Mouse (Mus musculus) spleen, adult 18-20 months (tissue): ENCODE measurements around the gene Rtf1.
"Not testable (repeated sequence)": the region's sequence is repeated elsewhere in the genome, so short reads cannot be mapped to it uniquely, and the experiment has no call there.

Experiments used
- DNase-seq, 2 experiments: peaks; one replicate each; pipeline ENCODE4 v3.0.0; 2022; ENCODE audit warnings: mixed read lengths in 2 of 2

Gene Rtf1

DNA sequence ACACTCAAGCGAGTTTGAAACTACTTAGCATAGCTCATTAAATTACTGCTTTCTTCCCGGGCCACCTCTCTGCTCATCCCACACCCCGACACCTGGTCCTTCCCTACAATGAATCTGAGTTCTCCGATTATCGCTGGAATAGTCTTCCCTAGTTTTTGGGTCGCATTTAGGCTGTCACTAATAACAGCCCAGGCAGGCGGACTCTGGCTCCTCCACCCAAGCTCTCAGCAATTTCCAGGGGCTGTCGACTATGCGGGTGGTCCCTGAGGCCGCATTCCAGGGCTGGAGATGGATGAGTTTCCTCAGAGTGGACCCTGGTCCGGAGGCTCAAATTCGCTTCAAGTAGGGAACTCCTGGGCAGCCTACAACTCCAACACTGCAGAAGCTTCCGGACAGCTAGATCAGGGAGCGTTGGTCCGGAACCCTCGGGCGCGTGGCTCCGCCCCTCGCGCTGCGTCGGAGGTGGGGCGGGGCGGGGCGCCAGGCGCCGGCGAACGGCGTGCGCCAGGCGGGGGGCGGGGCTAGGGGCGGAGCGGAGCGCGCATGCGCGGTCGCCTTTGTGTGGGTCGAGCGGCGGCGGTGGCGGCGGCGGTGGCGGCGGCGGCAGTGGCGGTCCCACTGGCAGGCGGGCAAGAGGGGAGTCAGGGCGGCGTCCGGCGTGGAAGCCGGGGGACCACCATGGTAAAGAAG is at the start of gene Rtf1:
Gene Rtf1 (plus strand): TSS at position 544 of the 690 bp plus-strand sequence.
- peak; percentile 93 to 97 for DNase-seq

- no peak for DNase-seq
Measured at GRCm38 (mm10) chr2:119636781-119637180, 38.1 kb upstream of the Rtf1 start.

- no peak for DNase-seq
Measured at GRCm38 (mm10) chr2:119641214-119641912, 33.5 kb upstream of the Rtf1 start.

- no peak for DNase-seq
Measured at GRCm38 (mm10) chr2:119644254-119644653, 30.6 kb upstream of the Rtf1 start.

DNA sequence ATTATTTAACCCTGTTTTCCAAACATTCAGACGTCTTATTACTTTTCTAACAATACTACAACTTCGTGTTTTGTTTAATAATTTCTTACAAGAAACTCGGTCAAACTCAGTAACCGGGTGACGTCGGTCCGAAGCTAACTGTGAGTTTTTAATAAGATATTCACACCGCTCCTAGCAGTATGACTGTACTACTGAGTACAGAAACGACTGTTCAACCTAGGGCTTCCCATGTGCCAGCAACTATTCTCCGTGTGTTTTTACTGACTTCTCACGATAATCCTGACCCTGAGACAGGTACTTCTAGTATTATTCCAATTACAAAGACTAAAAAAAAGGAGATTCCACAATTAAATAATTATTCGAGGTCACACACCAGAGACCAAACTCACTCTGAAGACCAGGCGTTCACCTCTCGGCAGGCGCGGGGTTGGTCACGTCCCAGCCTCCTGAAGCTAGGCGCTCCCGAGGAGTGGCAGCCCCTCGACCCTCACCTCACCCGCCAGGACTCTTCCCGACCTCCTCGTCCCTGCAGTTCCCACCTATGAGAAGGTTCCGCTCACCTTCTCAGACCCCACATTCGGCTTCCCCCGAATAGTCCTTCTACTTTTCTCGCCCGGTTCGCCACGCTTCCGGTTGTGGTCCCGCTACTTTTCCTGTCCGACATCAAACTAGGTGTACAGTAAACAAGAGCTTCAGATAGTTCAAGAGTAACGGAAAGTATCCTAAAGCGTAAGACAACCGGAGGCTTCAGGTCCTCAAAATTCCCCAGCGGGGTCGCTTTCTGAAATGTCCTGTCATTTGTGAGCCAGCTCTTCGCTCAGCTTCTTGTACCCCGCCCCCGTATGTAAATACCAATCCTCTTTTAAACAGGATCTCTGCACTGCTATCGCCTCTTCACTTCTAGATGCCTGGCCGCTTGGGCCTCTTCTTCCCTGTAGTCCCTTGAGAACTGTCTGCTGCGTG is 12.4 kb upstream of the Rtf1 start, which contains the start of gene Ndufaf1:
Gene Ndufaf1 (minus strand): TSS at position 608 of the 963 bp plus-strand sequence.
- DNase-seq = peak; percentile 61 to 76

DNA sequence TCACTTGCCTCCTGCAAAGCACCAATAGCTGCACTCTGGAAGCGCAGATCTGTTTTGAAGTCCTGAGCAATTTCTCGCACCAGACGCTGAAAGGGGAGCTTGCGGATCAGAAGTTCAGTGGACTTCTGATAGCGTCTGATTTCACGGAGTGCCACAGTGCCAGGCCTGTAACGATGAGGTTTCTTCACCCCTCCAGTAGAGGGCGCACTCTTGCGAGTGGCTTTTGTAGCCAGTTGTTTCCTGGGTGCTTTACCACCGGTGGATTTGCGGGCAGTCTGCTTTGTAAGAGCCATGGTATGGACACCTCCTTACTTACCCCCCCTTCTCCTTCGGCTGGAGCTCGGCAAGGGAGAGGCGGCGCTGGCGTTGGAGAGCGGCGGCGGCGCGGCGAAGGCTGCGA is 9.1 kb upstream of the Rtf1 start:
- not testable (repeated sequence) for DNase-seq

DNA sequence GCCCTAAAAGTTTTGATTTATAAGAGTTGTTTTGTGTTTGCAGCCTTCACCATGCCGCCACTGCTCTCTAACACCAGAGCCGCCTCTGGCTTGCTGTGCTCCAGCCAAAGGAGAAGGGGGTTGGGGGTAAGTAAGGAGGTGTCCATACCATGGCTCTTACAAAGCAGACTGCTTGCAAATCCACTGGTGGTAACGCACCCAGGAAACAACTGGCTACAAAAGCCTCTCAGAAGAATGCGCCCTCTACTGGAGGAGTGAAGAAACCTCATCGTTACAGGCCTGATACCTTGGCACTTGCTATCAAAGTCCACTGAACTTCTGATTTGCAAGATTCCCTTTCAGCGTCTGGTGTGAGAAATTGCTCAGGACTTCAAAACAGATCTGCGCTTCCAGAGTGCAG is 5.9 kb upstream of the Rtf1 start:
- DNase-seq = no peak

DNA sequence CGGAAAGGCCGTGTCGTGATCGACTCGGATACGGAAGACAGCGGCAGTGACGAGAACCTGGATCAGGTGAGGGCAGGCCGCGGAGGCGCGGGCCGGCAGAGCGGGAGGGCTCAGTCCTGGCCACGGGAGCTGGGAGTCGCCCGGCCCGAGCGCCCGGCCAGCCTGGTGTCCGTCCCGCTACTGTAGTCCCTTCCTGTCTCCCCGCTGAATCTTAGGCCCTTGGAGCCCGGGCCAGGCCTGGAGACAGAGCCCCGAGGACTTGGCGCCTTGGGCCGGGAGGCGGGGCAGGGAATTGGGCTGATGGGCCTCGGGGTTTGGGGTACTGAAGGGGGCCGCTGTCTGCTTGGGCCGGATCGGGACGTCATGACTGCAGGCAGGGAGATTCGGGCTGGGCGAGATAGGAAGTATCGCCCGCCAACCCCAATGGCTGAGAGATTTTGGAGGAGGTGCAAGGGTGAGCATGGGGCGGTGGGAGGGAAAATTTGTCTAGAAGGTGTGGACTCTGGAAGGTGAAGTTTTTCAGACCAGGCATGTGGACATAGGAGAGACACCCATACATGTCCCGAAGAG is 432 bp downstream of the Rtf1 start:
- DNase-seq = no peak

DNA sequence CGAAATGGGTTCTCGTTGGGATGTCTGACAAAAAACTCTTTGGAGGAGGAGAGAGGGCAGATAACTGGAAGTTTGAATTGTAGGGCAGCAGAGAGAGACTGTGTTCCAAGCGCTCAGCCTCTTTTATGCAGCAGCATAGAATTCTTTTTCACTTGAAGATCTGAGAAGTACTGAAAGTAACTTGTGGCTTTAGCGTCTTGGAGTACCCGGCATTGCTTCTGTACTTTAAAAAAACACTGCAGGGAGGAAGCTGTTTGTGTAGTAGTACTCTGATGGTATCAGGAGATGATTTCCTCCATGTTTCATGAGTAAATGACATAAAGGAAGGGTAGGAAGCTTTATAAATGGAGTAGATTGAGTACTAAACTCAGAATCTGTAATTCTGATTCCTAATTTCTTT is 963 bp downstream of the Rtf1 start:
- no peak for DNase-seq

GRCm38 (mm10) chr2:119683706-119684105 is 8.8 kb downstream of the Rtf1 start:
- DNase-seq = no peak

- no peak for DNase-seq
Measured at GRCm38 (mm10) chr2:119692003-119692701, 17.3 kb downstream of the Rtf1 start.

DNA sequence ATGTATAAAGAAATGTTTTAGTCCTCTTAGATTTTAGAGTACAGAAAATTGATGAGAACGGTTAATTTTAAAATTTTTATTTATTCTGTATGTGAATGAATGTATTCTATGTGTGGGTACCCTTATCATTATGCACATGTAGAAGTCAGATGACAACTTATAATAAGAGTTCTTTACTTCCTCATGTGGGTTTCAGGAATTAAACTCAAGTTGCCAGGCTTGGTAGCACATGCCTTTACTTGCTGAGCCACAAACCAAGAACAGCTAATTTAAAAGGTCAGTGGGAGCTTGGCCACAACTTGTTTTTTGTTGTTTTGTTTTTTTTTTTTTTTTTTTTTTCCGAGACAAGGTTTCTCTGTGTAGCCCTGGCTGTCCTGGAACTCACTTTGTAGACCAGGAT is 20.0 kb downstream of the Rtf1 start:
- DNase-seq = no peak

DNA sequence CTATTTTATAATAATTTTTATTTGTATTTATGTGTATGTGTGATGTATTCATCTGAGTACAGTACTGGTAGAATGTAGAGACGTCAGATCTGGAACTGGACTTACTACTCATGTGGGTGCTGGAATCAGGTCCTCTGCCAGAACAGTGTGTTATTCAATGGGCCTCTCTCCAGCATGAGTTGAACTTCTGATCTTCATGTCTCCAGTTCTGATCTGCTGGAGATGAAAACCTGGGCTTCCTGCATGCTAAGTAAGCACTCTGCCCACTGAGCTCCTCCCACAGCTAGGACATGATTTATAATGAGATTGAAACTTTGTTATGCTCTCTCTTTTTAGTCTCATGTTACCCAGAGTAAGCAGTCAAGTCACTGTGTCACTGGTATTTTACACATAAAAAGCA is 21.2 kb downstream of the Rtf1 start:
- DNase-seq = no peak

- DNase-seq = peak; percentile 36 to 45
Measured at GRCm38 (mm10) chr2:119698472-119698871, 23.6 kb downstream of the Rtf1 start.

DNA sequence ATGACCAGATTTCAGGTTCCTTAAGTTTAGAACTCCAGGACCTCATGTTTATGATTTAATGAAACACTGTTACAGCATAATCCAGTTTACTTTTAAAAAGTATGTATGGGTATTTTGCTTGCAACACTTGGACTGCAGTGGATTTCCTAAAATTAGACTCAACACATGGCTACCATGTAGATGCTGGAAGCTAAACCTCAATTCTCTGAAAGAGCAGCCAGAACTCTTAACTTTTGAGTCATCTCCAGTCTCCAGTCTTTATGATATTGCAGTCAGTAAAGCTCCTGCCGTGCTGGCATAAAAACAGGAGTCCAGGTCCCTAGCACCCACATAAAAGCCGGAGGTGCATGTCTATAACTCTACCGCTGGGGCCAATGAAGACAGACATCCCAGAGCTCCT is 25.1 kb downstream of the Rtf1 start:
- DNase-seq = no peak

- no peak for DNase-seq
Measured at GRCm38 (mm10) chr2:119703171-119703570, 28.3 kb downstream of the Rtf1 start.

GRCm38 (mm10) chr2:119707676-119708075 is 32.8 kb downstream of the Rtf1 start:
- DNase-seq = no peak

DNA sequence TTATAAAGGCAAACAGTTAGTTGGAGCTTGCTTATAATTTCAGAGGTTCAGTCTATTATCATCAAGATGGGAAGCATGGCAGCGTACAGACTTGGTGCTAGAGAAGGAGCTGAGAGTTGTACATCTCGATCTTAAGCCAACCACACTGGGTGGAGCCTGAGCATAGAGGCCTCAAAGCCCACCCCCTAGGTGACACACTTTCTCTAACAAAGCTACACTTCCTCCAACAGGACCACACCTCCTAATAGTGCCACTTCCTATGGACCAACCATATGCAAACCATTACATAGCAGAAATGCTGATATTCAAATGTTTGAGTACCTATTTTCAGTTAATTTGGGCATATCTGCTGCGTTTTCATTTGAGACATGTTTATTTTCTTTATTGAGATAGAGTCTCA is 35.1 kb downstream of the Rtf1 start:
- no peak for DNase-seq

DNA sequence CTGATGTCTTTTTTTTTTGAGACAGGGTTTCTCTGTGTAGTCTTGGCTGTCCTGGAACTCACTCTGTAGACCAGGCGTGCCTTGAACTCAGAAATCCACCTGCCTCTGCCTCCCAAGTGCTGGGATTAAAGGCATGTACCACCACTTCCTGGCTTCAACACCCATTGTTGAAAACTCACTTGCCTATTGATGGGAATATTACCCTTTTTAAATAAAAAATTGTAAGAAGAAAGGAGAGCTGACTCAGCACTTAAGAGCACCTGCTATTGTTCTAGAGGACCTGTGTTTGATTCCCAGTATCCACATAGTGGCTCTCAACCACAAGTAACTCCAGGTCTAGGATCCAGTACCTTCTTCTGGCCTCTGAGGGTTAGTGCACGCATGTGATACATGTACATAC is 41.0 kb downstream of the Rtf1 start:
- DNase-seq = not testable (repeated sequence)

DNA sequence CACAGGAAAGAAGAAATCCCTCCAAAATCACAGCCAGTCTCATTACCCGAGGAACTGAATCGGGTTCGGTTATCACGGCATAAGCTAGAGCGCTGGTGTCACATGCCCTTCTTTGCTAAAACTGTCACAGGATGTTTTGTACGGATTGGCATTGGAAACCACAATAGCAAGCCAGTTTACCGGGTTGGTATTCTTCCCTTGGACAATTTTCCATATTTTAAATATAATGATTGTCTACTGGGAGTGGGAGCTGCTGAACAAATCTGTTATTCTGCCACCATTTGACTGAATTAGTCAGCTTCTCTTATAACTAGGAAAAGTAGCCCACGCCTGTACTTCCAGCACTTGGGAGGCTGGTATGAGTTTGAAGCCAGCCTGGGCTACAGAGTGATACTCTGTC is 46.2 kb downstream of the Rtf1 start:
- no peak for DNase-seq

GRCm38 (mm10) chr2:119727762-119728416 is 53.0 kb downstream of the Rtf1 start:
- no peak for DNase-seq

GRCm38 (mm10) chr2:119730735-119731134 is 55.9 kb downstream of the Rtf1 start:
- no peak for DNase-seq
